ENCODE assay signal across 25 mouse cellular contexts in genomic region chr2:180495906-180496305, GRCm38 (mm10). TPM values are rescaled to one million over a fixed set of nuclear protein-coding genes. Genes with fewer than 3 reads are reported as not detected.
A peak's percentile ranks its signal among the peaks of the same experiment; 100 is the strongest.
DNase-seq lines count a peak whose midpoint lies in the region; ATAC-seq lines count a peak whose summit lies in the region.
"Had no signal": no experiment of that assay in that cellular context is flagged by ENCODE, and none has a peak within 500 bp of the region (broad histone marks: within the 10 kb centered on the region; RNA-seq: fewer than 3 reads in every experiment).

No protein-coding gene starts in this region.

- no peak overlapping the region for H3K4me3 ChIP-seq in forebrain, embryonic 16.5 days (replicated peaks; ENCODE audit: low read length)
- H3K4me3 ChIP-seq in forebrain, embryonic 14.5 days (ENCODE audit: low read depth, low read length): no peak overlapping the region
- no peak overlapping the region for H3K4me3 ChIP-seq in midbrain, embryonic 11.5 days (ENCODE audit: low read depth, low read length)
- no peak overlapping the region for H3K4me3 ChIP-seq in midbrain, embryonic 10.5 days
- H3K4me3 ChIP-seq in intestine, embryonic 16.5 days (ENCODE audit: low read length): no peak overlapping the region
- H3K4me3 ChIP-seq: embryonic facial prominence, embryonic 13.5 days; heart, embryonic 10.5 days; layer of hippocampus, adult 2 months; limb, embryonic 10.5 days had no signal

- no peak overlapping the region for H3K4me2 ChIP-seq in forebrain, embryonic 16.5 days (ENCODE audit: low read length)
- no peak overlapping the region for H3K4me2 ChIP-seq in forebrain, embryonic 14.5 days (ENCODE audit: low read length)
- no peak overlapping the region for H3K4me2 ChIP-seq in midbrain, embryonic 11.5 days
- H3K4me2 ChIP-seq in intestine, embryonic 16.5 days (ENCODE audit: low read depth, low read length): no peak overlapping the region
- H3K4me2 ChIP-seq: embryonic facial prominence, embryonic 13.5 days; liver, embryonic 11.5 days had no signal

- WGBS in forebrain, embryonic 16.5 days: 65% methylated on average over 8 of the region's 8 CpGs
- WGBS in forebrain, embryonic 14.5 days: 81% methylated on average over 8 of the region's 8 CpGs
- 79% methylated on average over 8 of the region's 8 CpGs for WGBS in midbrain, embryonic 11.5 days
- 79% methylated on average over 8 of the region's 8 CpGs for WGBS in midbrain, embryonic 10.5 days
- 60% methylated on average over 8 of the region's 8 CpGs for WGBS in intestine, embryonic 16.5 days

- peaks cover 21% of the 10 kb centered on the region for H3K4me1 ChIP-seq in forebrain, embryonic 16.5 days (replicated peaks; ENCODE audit: control insufficient read depth, insufficient read depth, low read length)
- H3K4me1 ChIP-seq in forebrain, embryonic 14.5 days (ENCODE audit: control insufficient read depth, insufficient read depth, low read length): peaks cover 9% of the 10 kb centered on the region
- peaks cover 7% of the 10 kb centered on the region; the same call in 1 of the 2 replicates for H3K4me1 ChIP-seq in midbrain, embryonic 11.5 days (ENCODE audit: control insufficient read depth, insufficient read depth, low read length)
- H3K4me1 ChIP-seq in midbrain, embryonic 10.5 days: peaks cover 30% of the 10 kb centered on the region
- peaks cover 17% of the 10 kb centered on the region for H3K4me1 ChIP-seq in intestine, embryonic 16.5 days (ENCODE audit: control insufficient read depth, insufficient read depth, low read length)

- no peak overlapping the region for H3K9ac ChIP-seq in forebrain, embryonic 16.5 days (replicated peaks; ENCODE audit: low read depth, low read length)
- H3K9ac ChIP-seq in forebrain, embryonic 14.5 days (ENCODE audit: low read length): no peak overlapping the region
- no peak overlapping the region for H3K9ac ChIP-seq in midbrain, embryonic 11.5 days (ENCODE audit: low read length)
- H3K9ac ChIP-seq in intestine, embryonic 16.5 days (ENCODE audit: low read depth, low read length): no peak overlapping the region
- H3K9ac ChIP-seq: embryonic facial prominence, embryonic 13.5 days had no signal

- intact Hi-C loops in left cerebral cortex, postnatal 25 days (cut with DNase I): no loop called here

- no peak for ATAC-seq in forebrain, embryonic 16.5 days
- ATAC-seq in forebrain, embryonic 14.5 days: no peak
- no peak for ATAC-seq in midbrain, embryonic 11.5 days (ENCODE audit: low FRiP score)
- no peak; the same call in 1 of the 2 replicates for ATAC-seq in intestine, embryonic 16.5 days

- H3K9me3 ChIP-seq in forebrain, embryonic 16.5 days (ENCODE audit: control insufficient read depth, low read length): no peaks in the 10 kb centered on the region
- H3K9me3 ChIP-seq in forebrain, embryonic 14.5 days (replicated peaks; ENCODE audit: control insufficient read depth, low read length): no peaks in the 10 kb centered on the region
- H3K9me3 ChIP-seq in midbrain, embryonic 11.5 days (ENCODE audit: control insufficient read depth, low read length): no peaks in the 10 kb centered on the region
- no peaks in the 10 kb centered on the region for H3K9me3 ChIP-seq in midbrain, embryonic 10.5 days (replicated peaks)
- no peaks in the 10 kb centered on the region for H3K9me3 ChIP-seq in intestine, embryonic 16.5 days (ENCODE audit: control insufficient read depth, low read length)
- H3K9me3 ChIP-seq: embryonic facial prominence, embryonic 13.5 days; heart, embryonic 10.5 days; limb, embryonic 10.5 days had no signal

- H3K27ac ChIP-seq in forebrain, embryonic 16.5 days (ENCODE audit: low read length): peak overlapping the region; percentile 17; the same call in 1 of the 2 replicates
- H3K27ac ChIP-seq in forebrain, embryonic 14.5 days (ENCODE audit: low read depth, low read length): no peak overlapping the region
- H3K27ac ChIP-seq in midbrain, embryonic 11.5 days (ENCODE audit: low read depth, low read length): no peak overlapping the region
- no peak overlapping the region for H3K27ac ChIP-seq in midbrain, embryonic 10.5 days (replicated peaks)
- no peak overlapping the region for H3K27ac ChIP-seq in intestine, embryonic 16.5 days (ENCODE audit: low read length)
- H3K27ac ChIP-seq: embryonic facial prominence, embryonic 13.5 days; heart, embryonic 10.5 days; layer of hippocampus, adult 2 months; limb, embryonic 10.5 days had no signal

- DNase-seq in forebrain, embryonic 14.5 days (ENCODE audit: low spot score): no peak
- peak; percentile 65 for DNase-seq in midbrain, embryonic 11.5 days (ENCODE audit: low spot score, missing footprints)
- DNase-seq in midbrain, embryonic 10.5 days (ENCODE audit: low spot score): no peak
- DNase-seq in left cerebral cortex, postnatal 25 days (ENCODE audit: low spot score in 2 of 2): peak; percentile 50 to 93
- peak; percentile 84 for DNase-seq in telencephalon, adult 2 months (ENCODE audit: low read depth, low spot score)
- DNase-seq in embryo, embryonic 10 days (ENCODE audit: low spot score): no peak
- DNase-seq: cerebellum, adult 8-10 months; kidney, adult 18-20 months; kidney, postnatal 10 days; lung, adult 18-20 months; lung, postnatal 14 days; thymus, adult 2 months had no signal

- H3K27me3 ChIP-seq in forebrain, embryonic 16.5 days (replicated peaks; ENCODE audit: control insufficient read depth, insufficient read depth, low read length): no peaks in the 10 kb centered on the region
- peaks cover 21% of the 10 kb centered on the region for H3K27me3 ChIP-seq in forebrain, embryonic 14.5 days (replicated peaks; ENCODE audit: control insufficient read depth, insufficient read depth, low read length)
- H3K27me3 ChIP-seq in midbrain, embryonic 11.5 days (ENCODE audit: control insufficient read depth, insufficient read depth, low read length): peaks cover 45% of the 10 kb centered on the region
- peaks cover 98% of the 10 kb centered on the region for H3K27me3 ChIP-seq in midbrain, embryonic 10.5 days (ENCODE audit: low read depth, poor library complexity, severe bottlenecking)
- peaks cover 26% of the 10 kb centered on the region for H3K27me3 ChIP-seq in intestine, embryonic 16.5 days (replicated peaks; ENCODE audit: control insufficient read depth, insufficient read depth, low read length)

- no peaks in the 10 kb centered on the region for H3K36me3 ChIP-seq in forebrain, embryonic 16.5 days (ENCODE audit: control insufficient read depth, insufficient read depth)
- no peaks in the 10 kb centered on the region for H3K36me3 ChIP-seq in forebrain, embryonic 14.5 days (ENCODE audit: control insufficient read depth, insufficient read depth, low read length)
- no peaks in the 10 kb centered on the region for H3K36me3 ChIP-seq in midbrain, embryonic 11.5 days (ENCODE audit: control insufficient read depth, insufficient read depth, low read length)
- no peaks in the 10 kb centered on the region for H3K36me3 ChIP-seq in midbrain, embryonic 10.5 days
- no peaks in the 10 kb centered on the region for H3K36me3 ChIP-seq in intestine, embryonic 16.5 days (ENCODE audit: control insufficient read depth, insufficient read depth, low read length)
- H3K36me3 ChIP-seq: embryonic facial prominence, embryonic 13.5 days; heart, embryonic 10.5 days; limb, embryonic 10.5 days had no signal

RNA-seq across cellular contexts. Expression of gene Ntsr1, which starts 3.9 kb away (rescaled TPM):
- polyA plus RNA-seq in forebrain, embryonic 16.5 days (2015; fragmentation: Nextera tagmentation; extraction: Ambion mirVana): 13.2 and 13.4 TPM in 2 replicates
- 4.4 and 6.1 TPM in 2 replicates for polyA plus RNA-seq in forebrain, embryonic 14.5 days (2014; fragmentation: Nextera tagmentation; extraction: Ambion mirVana)
- 0.04 and 0.14 TPM in 2 replicates for polyA plus RNA-seq in midbrain, embryonic 11.5 days (2014; fragmentation: Nextera tagmentation; extraction: Ambion mirVana)
- polyA plus RNA-seq in midbrain, embryonic 10.5 days (2016; fragmentation: Nextera tagmentation; extraction: Ambion mirVana): 0.10 and 0.24 TPM in 2 replicates
- 1 to 10 TPM; 7.1 to 9.2 TPM for total RNA-seq in left cerebral cortex, postnatal 25 days (2021)
- 1.9 and 2.1 TPM in 2 replicates for polyA plus RNA-seq in intestine, embryonic 16.5 days (2015; fragmentation: Nextera tagmentation; extraction: Ambion mirVana)
- total RNA-seq: CH12.LX; megakaryocyte-erythroid progenitor cell, adult 5-6 weeks; MEL; neutrophil, adult 5-6 weeks had no signal
- polyA plus RNA-seq: spleen, adult 2 months had no signal

RNA-seq across cellular contexts. Expression of gene Slco4a1, which starts 39.9 kb away (rescaled TPM):
- 1.3 and 1.5 TPM in 2 replicates for polyA plus RNA-seq in forebrain, embryonic 16.5 days (2015; fragmentation: Nextera tagmentation; extraction: Ambion mirVana)
- polyA plus RNA-seq in forebrain, embryonic 14.5 days (2014; fragmentation: Nextera tagmentation; extraction: Ambion mirVana): 0.74 and 1.1 TPM in 2 replicates
- 4.9 and 5.5 TPM in 2 replicates for polyA plus RNA-seq in midbrain, embryonic 11.5 days (2014; fragmentation: Nextera tagmentation; extraction: Ambion mirVana)
- polyA plus RNA-seq in midbrain, embryonic 10.5 days (2016; fragmentation: Nextera tagmentation; extraction: Ambion mirVana): 5.3 and 6.7 TPM in 2 replicates
- total RNA-seq in left cerebral cortex, postnatal 25 days (2021): 1 to 10 TPM in 1 of 2 experiments, under 1 TPM in 1; 0.94 to 1.5 TPM
- polyA plus RNA-seq in intestine, embryonic 16.5 days (2015; fragmentation: Nextera tagmentation; extraction: Ambion mirVana): 2.2 TPM in 2 replicates
- total RNA-seq: MEL had no signal
- polyA plus RNA-seq: heart, postnatal 0 days had no signal

Comparison
In these comparisons a context has a peak if more than half of its experiments do, and no peak if none do; other contexts are left out.
1. DNase-seq: peak in midbrain, embryonic 11.5 days (single experiment), left cerebral cortex, postnatal 25 days (2 of 2) and telencephalon, adult 2 months (single experiment); none in forebrain, embryonic 14.5 days (single experiment), midbrain, embryonic 10.5 days (single experiment) and embryo, embryonic 10 days (single experiment).